Mouse (Mus musculus) kidney, embryonic 16.5 days (tissue): ENCODE data around the gene Adm. TPM values are rescaled to one million over a fixed set of nuclear protein-coding genes. Genes with fewer than 3 reads are reported as not detected.
A peak's percentile ranks its signal among the peaks of the same experiment; 100 is the strongest.

ENCODE experiments used
- ATAC-seq: fragments of 200-750 bp; cut with Nextera tagmentation; 2 replicates; pipeline ENCODE4 v1.8.0; 2017; ENCODE audit warnings: moderate TSS enrichment; ENCODE audit not compliant: low FRiP score, low TSS enrichment
- H3K27ac ChIP-seq: fragments of 300-500 bp; sonication (generic); 2 replicates; pipeline ENCODE4 v1.5.1; 2014; ENCODE audit warnings: low read length
- H3K27me3 ChIP-seq: fragments of 300-500 bp; sonication (generic); 2 replicates; pipeline ENCODE4 v1.6.1; 2014; ENCODE audit warnings: low read length, control low read depth, mixed read lengths; ENCODE audit not compliant: insufficient read depth
- H3K36me3 ChIP-seq: fragments of 300-500 bp; sonication (generic); 2 replicates; pipeline ENCODE4 v1.6.1; 2014; ENCODE audit warnings: low read length, control low read depth, mixed read lengths; ENCODE audit not compliant: insufficient read depth
- H3K4me1 ChIP-seq: fragments of 300-500 bp; sonication (generic); 2 replicates; pipeline ENCODE4 v1.6.1; 2014; ENCODE audit warnings: low read length, control low read depth, mixed read lengths; ENCODE audit not compliant: insufficient read depth
- H3K4me2 ChIP-seq: fragments of 300-500 bp; sonication (generic); replicated peaks from 2 replicates; pipeline ENCODE4 v1.6.1; 2014; ENCODE audit warnings: low read depth, low read length
- H3K4me3 ChIP-seq: fragments of 300-500 bp; sonication (generic); 2 replicates; pipeline ENCODE4 v1.5.1; 2014; ENCODE audit warnings: mild to moderate bottlenecking, low read length
- H3K9ac ChIP-seq: fragments of 300-500 bp; sonication (generic); replicated peaks from 2 replicates; pipeline ENCODE4 v1.6.1; 2014; ENCODE audit warnings: low read length
- H3K9me3 ChIP-seq: fragments of 300-500 bp; sonication (generic); 2 replicates; pipeline ENCODE4 v1.6.1; 2016; ENCODE audit warnings: low read length, control low read depth
- WGBS: fragments of 180-500 bp; shearing (Covaris S2); extraction: QIAGEN DNeasy Blood & Tissue Kit; methylation state at CpG from one replicate; pipeline ENCODE4 v1.1.7; 2014; 5-methylcytosine and 5-hydroxymethylcytosine counted together
- polyA plus RNA-seq: library from polyadenylated mRNA; unstranded; fragments of >200 nt; fragmentation: Nextera tagmentation; extraction: Ambion mirVana; gene quantifications from 2 replicates; pipeline ENCODE4 v1.2.1, GENCODE M21; 2015

The Adm gene
- polyA plus RNA-seq, 1 experiment from 2014 or later, result 11.4 TPM

- no peaks in the 10 kb centered on the region for H3K27me3 ChIP-seq
- no peak overlapping the region for H3K4me2 ChIP-seq
- H3K4me3 ChIP-seq, result no peak overlapping the region
- peaks cover 5% of the 10 kb centered on the region; the same call in 1 of the 2 replicates for H3K9me3 ChIP-seq
- no peak overlapping the region for H3K27ac ChIP-seq
- 75% methylated on average over 5 of the region's 5 CpGs for WGBS
- no peaks in the 10 kb centered on the region for H3K36me3 ChIP-seq
- ATAC-seq, result peak; percentile 44
- H3K9ac ChIP-seq, result no peak overlapping the region
- peaks cover 16% of the 10 kb centered on the region for H3K4me1 ChIP-seq
Observed at GRCm38 (mm10) chr7:110645311-110645710, 17.9 kb downstream of the Adm start.

GRCm38 (mm10) chr7:110645859-110646258 lies 18.4 kb downstream of the Adm start:
- ATAC-seq, result 0 out of 2 replicates have a peak, but pooled peaks have one; percentile 7
- H3K4me2 ChIP-seq, result no peak overlapping the region

GRCm38 (mm10) chr7:110646611-110647407 lies 19.3 kb downstream of the Adm start:
- Histone ChIP-seq H3K4me2 (no peak overlapping the region), H3K4me3 (no peak overlapping the region), H3K9me3 (peaks cover 5% of the 10 kb centered on the region; the same call in 1 of the 2 replicates), H3K36me3 (no peaks in the 10 kb centered on the region), H3K27me3 (no peaks in the 10 kb centered on the region), H3K27ac (no peak overlapping the region), H3K4me1 (peaks cover 16% of the 10 kb centered on the region), H3K9ac (no peak overlapping the region)
- ATAC-seq, result no peak
- 82% methylated on average over 8 of the region's 8 CpGs for WGBS

More at GRCm38 (mm10) chr7:110645859-110646258, 18.4 kb downstream of the Adm start:
- WGBS, result 76% methylated on average over 6 of the region's 6 CpGs
- Histone ChIP-seq H3K9me3 (peaks cover 5% of the 10 kb centered on the region; the same call in 1 of the 2 replicates), H3K36me3 (no peaks in the 10 kb centered on the region), H3K27me3 (no peaks in the 10 kb centered on the region), H3K9ac (no peak overlapping the region), H3K4me3 (no peak overlapping the region), H3K4me1 (peaks cover 16% of the 10 kb centered on the region), H3K27ac (no peak overlapping the region)

GRCm38 (mm10) chr7:110647559-110648454 lies 20.3 kb downstream of the Adm start:
- 81% methylated on average over 15 of the region's 15 CpGs for WGBS
- Histone ChIP-seq H3K27ac (peak overlapping the region; percentile 78; the same call in 1 of the 2 replicates), H3K4me3 (no peak overlapping the region), H3K9ac (no peak overlapping the region), H3K9me3 (peaks cover 5% of the 10 kb centered on the region; the same call in 1 of the 2 replicates), H3K36me3 (no peaks in the 10 kb centered on the region), H3K4me2 (no peak overlapping the region), H3K4me1 (peaks cover 16% of the 10 kb centered on the region), H3K27me3 (no peaks in the 10 kb centered on the region)
- ATAC-seq, result no peak

GRCm38 (mm10) chr7:110648455-110649085 lies 21.1 kb downstream of the Adm start:
- Histone ChIP-seq H3K27me3 (no peaks in the 10 kb centered on the region), H3K36me3 (no peaks in the 10 kb centered on the region), H3K4me2 (no peak overlapping the region), H3K4me3 (no peak overlapping the region), H3K9ac (no peak overlapping the region), H3K27ac (peak overlapping the region; percentile 78), H3K9me3 (peaks cover 5% of the 10 kb centered on the region; the same call in 1 of the 2 replicates), H3K4me1 (peaks cover 16% of the 10 kb centered on the region)
- ATAC-seq, result peak; percentile 23
- WGBS, result 58% methylated on average over 13 of the region's 13 CpGs

- Histone ChIP-seq H3K9ac (no peak overlapping the region), H3K4me3 (no peak overlapping the region), H3K27ac (peak overlapping the region; percentile 78), H3K4me2 (no peak overlapping the region), H3K4me1 (peaks cover 16% of the 10 kb centered on the region), H3K9me3 (peaks cover 5% of the 10 kb centered on the region; the same call in 1 of the 2 replicates), H3K36me3 (no peaks in the 10 kb centered on the region), H3K27me3 (no peaks in the 10 kb centered on the region)
- WGBS, result 83% methylated on average over 6 of the region's 6 CpGs
- ATAC-seq, result no peak
Observed at GRCm38 (mm10) chr7:110649133-110649987, 21.9 kb downstream of the Adm start.

GRCm38 (mm10) chr7:110650491-110650890 lies 23.0 kb downstream of the Adm start:
- H3K36me3 ChIP-seq, result no peaks in the 10 kb centered on the region
- H3K9ac ChIP-seq, result no peak overlapping the region
- peaks cover 16% of the 10 kb centered on the region for H3K4me1 ChIP-seq
- ATAC-seq, result peak; percentile 49; the same call in 1 of the 2 replicates
- no peak overlapping the region for H3K4me2 ChIP-seq
- peaks cover 5% of the 10 kb centered on the region; the same call in 1 of the 2 replicates for H3K9me3 ChIP-seq
- H3K27ac ChIP-seq, result peak overlapping the region; percentile 27
- no peaks in the 10 kb centered on the region for H3K27me3 ChIP-seq
- no peak overlapping the region for H3K4me3 ChIP-seq
- 26% methylated on average over 4 of the region's 4 CpGs for WGBS

- Histone ChIP-seq H3K27me3 (no peaks in the 10 kb centered on the region), H3K9me3 (peaks cover 5% of the 10 kb centered on the region; the same call in 1 of the 2 replicates), H3K4me2 (no peak overlapping the region), H3K27ac (peak overlapping the region; percentile 20; the same call in 1 of the 2 replicates), H3K36me3 (no peaks in the 10 kb centered on the region), H3K9ac (no peak overlapping the region), H3K4me3 (no peak overlapping the region), H3K4me1 (peaks cover 16% of the 10 kb centered on the region)
- WGBS, result 63% methylated on average over 6 of the region's 6 CpGs
- ATAC-seq, result no peak
Observed at GRCm38 (mm10) chr7:110651091-110651490, 23.6 kb downstream of the Adm start.
